Mouse (Mus musculus) midbrain, embryonic 13.5 days (tissue): ENCODE results near the gene 4930404N11Rik. TPM values are rescaled to one million over a fixed set of nuclear protein-coding genes. Genes with fewer than 3 reads are reported as not detected.

Experiments used
- ATAC-seq: fragments of 200-750 bp; cut with Nextera tagmentation; 2 replicates; pipeline ENCODE4 v1.8.0; 2017; ENCODE audit warnings: mild to moderate bottlenecking, moderate TSS enrichment, moderate library complexity
- H3K27ac ChIP-seq: fragments of 300-500 bp; sonication (generic); 2 replicates; pipeline ENCODE4 v1.5.1; 2015; ENCODE audit warnings: inconsistent platforms, mild to moderate bottlenecking, moderate library complexity
- H3K27me3 ChIP-seq: fragments of 300-500 bp; sonication (generic); 2 replicates; pipeline ENCODE4 v1.6.1; 2015; ENCODE audit warnings: mild to moderate bottlenecking, inconsistent platforms
- H3K36me3 ChIP-seq: fragments of 300-500 bp; sonication (generic); 2 replicates; pipeline ENCODE4 v1.6.1; 2015; ENCODE audit warnings: mild to moderate bottlenecking, inconsistent platforms
- H3K4me1 ChIP-seq: fragments of 300-500 bp; sonication (generic); replicated peaks from 2 replicates; pipeline ENCODE4 v1.6.1; 2015; ENCODE audit warnings: inconsistent platforms
- H3K4me2 ChIP-seq: fragments of 300-500 bp; sonication (generic); replicated peaks from 2 replicates; pipeline ENCODE4 v1.6.1; 2015; ENCODE audit warnings: moderate library complexity, mild to moderate bottlenecking, inconsistent platforms
- H3K4me3 ChIP-seq: fragments of 300-500 bp; sonication (generic); replicated peaks from 2 replicates; pipeline ENCODE4 v1.5.1; 2015; ENCODE audit warnings: mild to moderate bottlenecking, inconsistent platforms
- H3K9ac ChIP-seq: fragments of 300-500 bp; sonication (generic); replicated peaks from 2 replicates; pipeline ENCODE4 v1.6.1; 2015; ENCODE audit warnings: mild to moderate bottlenecking, inconsistent platforms
- H3K9me3 ChIP-seq: fragments of 300-500 bp; sonication (generic); 2 replicates; pipeline ENCODE4 v1.6.1; 2016; ENCODE audit warnings: mild to moderate bottlenecking, inconsistent platforms
- WGBS: fragments of 180-500 bp; shearing (Covaris S2); methylation state at CpG from one replicate; pipeline ENCODE4 v1.1.7; 2015; 5-methylcytosine and 5-hydroxymethylcytosine counted together
- polyA plus RNA-seq: library from polyadenylated mRNA; unstranded; fragments of >200 nt; fragmentation: Nextera tagmentation; extraction: Ambion mirVana; gene quantifications from 2 replicates; pipeline ENCODE4 v1.2.1, GENCODE M21; 2015

4930404N11Rik gene
- polyA plus RNA-seq, 1 experiment from 2014 or later: 0.44 TPM

- H3K36me3 ChIP-seq: peaks cover 30% of the 10 kb centered on the region
- no peaks in the 10 kb centered on the region for H3K9me3 ChIP-seq
- 0 out of 2 replicates have a peak overlapping the region, but pooled peaks have one; percentile 1 for H3K4me3 ChIP-seq
- H3K9ac ChIP-seq: peak overlapping the region; percentile 41; the same call in 1 of the 2 replicates
- peak overlapping the region; percentile 82 for H3K27ac ChIP-seq
- WGBS: 51% methylated on average over 22 of the region's 22 CpGs
- peak overlapping the region; percentile 21; the same call in 1 of the 2 replicates for H3K4me2 ChIP-seq
- no peak for ATAC-seq
- peaks cover 13% of the 10 kb centered on the region; the same call in 1 of the 2 replicates for H3K27me3 ChIP-seq
- H3K4me1 ChIP-seq: peaks cover 59% of the 10 kb centered on the region
These were observed 35.0 kb upstream of the 4930404N11Rik start for GRCm38 (mm10) chr10:81400371-81401204.

- peaks cover 59% of the 10 kb centered on the region for H3K4me1 ChIP-seq
- H3K9ac ChIP-seq: 0 out of 2 replicates have a peak overlapping the region, but pooled peaks have one; percentile 41
- no peak for ATAC-seq
- peaks cover 25% of the 10 kb centered on the region for H3K36me3 ChIP-seq
- H3K27ac ChIP-seq: no peak overlapping the region
- H3K4me3 ChIP-seq: no peak overlapping the region
- peak overlapping the region; percentile 21; the same call in 1 of the 2 replicates for H3K4me2 ChIP-seq
- H3K9me3 ChIP-seq: no peaks in the 10 kb centered on the region
- whole genome bisulfite sequencing: 77% methylated on average over 18 of the region's 18 CpGs
- H3K27me3 ChIP-seq: peaks cover 10% of the 10 kb centered on the region; the same call in 1 of the 2 replicates
These were observed 34.2 kb upstream of the 4930404N11Rik start for GRCm38 (mm10) chr10:81399798-81400308.

GRCm38 (mm10) chr10:81399296-81399695 lies 33.7 kb upstream of the 4930404N11Rik start:
- ATAC-seq: no peak
- 60% methylated on average over 5 of the region's 5 CpGs for WGBS
- no peaks in the 10 kb centered on the region for H3K9me3 ChIP-seq
- H3K27me3 ChIP-seq: peaks cover 5% of the 10 kb centered on the region; the same call in 1 of the 2 replicates
- peaks cover 20% of the 10 kb centered on the region for H3K36me3 ChIP-seq
- no peak overlapping the region for H3K27ac ChIP-seq
- H3K4me1 ChIP-seq: peaks cover 59% of the 10 kb centered on the region
- no peak overlapping the region for H3K4me3 ChIP-seq
- H3K4me2 ChIP-seq: no peak overlapping the region
- H3K9ac ChIP-seq: no peak overlapping the region

GRCm38 (mm10) chr10:81396749-81397148 lies 31.1 kb upstream of the 4930404N11Rik start:
- no peak overlapping the region for H3K27ac ChIP-seq
- H3K4me3 ChIP-seq: no peak overlapping the region
- H3K36me3 ChIP-seq: peaks cover 19% of the 10 kb centered on the region
- H3K27me3 ChIP-seq: no peaks in the 10 kb centered on the region
- H3K9ac ChIP-seq: peak overlapping the region; percentile 44; the same call in 1 of the 2 replicates
- no peak overlapping the region for H3K4me2 ChIP-seq
- WGBS: 52% methylated on average over 5 of the region's 5 CpGs
- ATAC-seq: no peak
- H3K9me3 ChIP-seq: no peaks in the 10 kb centered on the region
- H3K4me1 ChIP-seq: peaks cover 50% of the 10 kb centered on the region

GRCm38 (mm10) chr10:81395865-81396264 lies 30.2 kb upstream of the 4930404N11Rik start:
- Histone ChIP-seq H3K36me3 (peaks cover 23% of the 10 kb centered on the region), H3K27me3 (no peaks in the 10 kb centered on the region), H3K9ac (peak overlapping the region; percentile 44; the same call in 1 of the 2 replicates), H3K9me3 (no peaks in the 10 kb centered on the region), H3K4me2 (no peak overlapping the region), H3K4me3 (no peak overlapping the region), H3K4me1 (peaks cover 41% of the 10 kb centered on the region), H3K27ac (no peak overlapping the region)
- 85% methylated on average over 4 of the region's 4 CpGs for WGBS
- ATAC-seq: no peak

- no peak overlapping the region for H3K9ac ChIP-seq
- 16% methylated on average over 5 of the region's 5 CpGs for WGBS
These were observed 29.5 kb upstream of the 4930404N11Rik start for GRCm38 (mm10) chr10:81395127-81395526.

GRCm38 (mm10) chr10:81393456-81394063 lies 27.9 kb upstream of the 4930404N11Rik start:
- ATAC-seq: no peak
- H3K4me1 ChIP-seq: peaks cover 28% of the 10 kb centered on the region
- H3K27me3 ChIP-seq: no peaks in the 10 kb centered on the region
- no peak overlapping the region for H3K27ac ChIP-seq
- peak overlapping the region; percentile 49 for H3K9ac ChIP-seq
- H3K36me3 ChIP-seq: peaks cover 14% of the 10 kb centered on the region; the same call in 1 of the 2 replicates
- H3K4me3 ChIP-seq: peak overlapping the region; percentile 16
- no peaks in the 10 kb centered on the region for H3K9me3 ChIP-seq
- peak overlapping the region; percentile 45 for H3K4me2 ChIP-seq
- 7% methylated on average over 19 of the region's 19 CpGs for WGBS

More at GRCm38 (mm10) chr10:81395127-81395526, 29.5 kb upstream of the 4930404N11Rik start:
- no peak overlapping the region for H3K4me3 ChIP-seq
- no peaks in the 10 kb centered on the region for H3K9me3 ChIP-seq
- H3K27ac ChIP-seq: no peak overlapping the region
- H3K36me3 ChIP-seq: peaks cover 17% of the 10 kb centered on the region
- H3K4me1 ChIP-seq: peaks cover 34% of the 10 kb centered on the region
- ATAC-seq: no peak
- no peaks in the 10 kb centered on the region for H3K27me3 ChIP-seq
- H3K4me2 ChIP-seq: no peak overlapping the region

GRCm38 (mm10) chr10:81392781-81393185 lies 27.2 kb upstream of the 4930404N11Rik start, which contains the start of gene Smim24:
Gene Smim24, plus strand, starts transcription at chr10:81393051.
- H3K9ac ChIP-seq: peak within 1 kb of the TSS; percentile 49
- peaks cover 28% of the 10 kb centered on the region for H3K4me1 ChIP-seq
- 73% methylated on average over 14 of the region's 14 CpGs for WGBS
- H3K4me3 ChIP-seq: peak within 1 kb of the TSS; percentile 16
- H3K9me3 ChIP-seq: no peaks in the 10 kb centered on the region
- peaks cover 22% of the 10 kb centered on the region for H3K36me3 ChIP-seq
- peak within 1 kb of the TSS; percentile 45 for H3K4me2 ChIP-seq
- H3K27ac ChIP-seq: no peak within 1 kb of the TSS
- H3K27me3 ChIP-seq: no peaks in the 10 kb centered on the region
- no peak for ATAC-seq

GRCm38 (mm10) chr10:81392270-81392669 lies 26.7 kb upstream of the 4930404N11Rik start:
- H3K27ac ChIP-seq: no peak overlapping the region
- 91% methylated on average over 6 of the region's 6 CpGs for WGBS
- peaks cover 27% of the 10 kb centered on the region for H3K36me3 ChIP-seq
- no peak overlapping the region for H3K4me2 ChIP-seq
- no peak overlapping the region for H3K9ac ChIP-seq
- H3K4me3 ChIP-seq: no peak overlapping the region
- no peaks in the 10 kb centered on the region for H3K27me3 ChIP-seq
- no peaks in the 10 kb centered on the region for H3K9me3 ChIP-seq
- H3K4me1 ChIP-seq: peaks cover 25% of the 10 kb centered on the region
- no peak for ATAC-seq

GRCm38 (mm10) chr10:81390678-81390965 lies 25.0 kb upstream of the 4930404N11Rik start:
- Histone ChIP-seq H3K4me2 (no peak overlapping the region), H3K9ac (no peak overlapping the region), H3K9me3 (no peaks in the 10 kb centered on the region), H3K36me3 (peaks cover 43% of the 10 kb centered on the region), H3K4me1 (peaks cover 22% of the 10 kb centered on the region), H3K4me3 (no peak overlapping the region), H3K27ac (no peak overlapping the region), H3K27me3 (no peaks in the 10 kb centered on the region)
- no peak for ATAC-seq
- WGBS: 96% methylated on average over 13 of the region's 13 CpGs

- peak; percentile 46 for ATAC-seq
- H3K27me3 ChIP-seq: no peaks in the 10 kb centered on the region
- 49% methylated on average over 23 of the region's 23 CpGs for WGBS
- H3K4me1 ChIP-seq: peaks cover 28% of the 10 kb centered on the region
- H3K27ac ChIP-seq: no peak overlapping the region
- H3K9me3 ChIP-seq: no peaks in the 10 kb centered on the region
- peaks cover 44% of the 10 kb centered on the region for H3K36me3 ChIP-seq
- no peak overlapping the region for H3K4me2 ChIP-seq
- H3K4me3 ChIP-seq: no peak overlapping the region
- no peak overlapping the region for H3K9ac ChIP-seq
These were observed 24.4 kb upstream of the 4930404N11Rik start for GRCm38 (mm10) chr10:81389801-81390677.
